In genomic region chr14:62347103-62347502, GRCm38 (mm10) we compare ENCODE assay signal across 14 mouse cellular contexts. TPM values are rescaled to one million over a fixed set of nuclear protein-coding genes. Genes with fewer than 3 reads are reported as not detected.
DNase-seq lines count a peak whose midpoint lies in the region; ATAC-seq and TF ChIP-seq lines count a peak whose summit lies in the region.
"Had no signal": no experiment of that assay in that cellular context is flagged by ENCODE, and none has a peak within 500 bp of the region (broad histone marks: within the 10 kb centered on the region; RNA-seq: fewer than 3 reads in every experiment).

No protein-coding gene starts in this region.

- TF ChIP-seq POLR2A in bone marrow, adult 2 months (IDR thresholded peaks at IDR 0.05; ENCODE audit: borderline replicate concordance, control insufficient read depth, low read depth, low read length), result no peak

- no peak overlapping the region for H3K9ac ChIP-seq in midbrain, postnatal 0 days (replicated peaks; ENCODE audit: low read length, poor library complexity, severe bottlenecking)
- H3K9ac ChIP-seq in midbrain, embryonic 14.5 days (replicated peaks; ENCODE audit: low read length), result no peak overlapping the region
- H3K9ac ChIP-seq: liver, embryonic 14.5 days had no signal

- WGBS in midbrain, postnatal 0 days, result 70% methylated on average over 7 of the region's 7 CpGs
- 87% methylated on average over 7 of the region's 7 CpGs for WGBS in midbrain, embryonic 14.5 days
- 59% methylated on average over 7 of the region's 7 CpGs for WGBS in bone marrow, adult 2 months

- H3K4me2 ChIP-seq in midbrain, postnatal 0 days (ENCODE audit: low read depth, low read length, poor library complexity, severe bottlenecking), result no peak overlapping the region
- H3K4me2 ChIP-seq in midbrain, embryonic 14.5 days (ENCODE audit: low read length), result no peak overlapping the region

- no peak for ATAC-seq in midbrain, postnatal 0 days (ENCODE audit: low FRiP score)
- ATAC-seq in midbrain, embryonic 14.5 days (ENCODE audit: low FRiP score, low TSS enrichment), result no peak

- no peak for TF ChIP-seq CTCF in midbrain, postnatal 0 days (IDR thresholded peaks at IDR 0.05)
- no peak for TF ChIP-seq CTCF in bone marrow, adult 2 months (IDR thresholded peaks at IDR 0.05; ENCODE audit: control insufficient read depth, insufficient read depth, low read length)

- no peaks in the 10 kb centered on the region for H3K27me3 ChIP-seq in midbrain, postnatal 0 days (ENCODE audit: insufficient read depth, low read length)
- no peaks in the 10 kb centered on the region for H3K27me3 ChIP-seq in midbrain, embryonic 14.5 days (ENCODE audit: control insufficient read depth, insufficient read depth, low read length)

- H3K4me3 ChIP-seq in midbrain, postnatal 0 days (ENCODE audit: low read depth, low read length), result no peak overlapping the region
- H3K4me3 ChIP-seq in midbrain, embryonic 14.5 days (replicated peaks; ENCODE audit: low read depth, low read length), result no peak overlapping the region
- no peak overlapping the region for H3K4me3 ChIP-seq in bone marrow, adult 2 months (replicated peaks; ENCODE audit: control insufficient read depth, low read depth, low read length)
- H3K4me3 ChIP-seq: embryonic facial prominence, embryonic 10.5 days had no signal

- H3K9me3 ChIP-seq in midbrain, postnatal 0 days (ENCODE audit: low read length), result no peaks in the 10 kb centered on the region
- no peaks in the 10 kb centered on the region for H3K9me3 ChIP-seq in midbrain, embryonic 14.5 days (ENCODE audit: control insufficient read depth, low read length)
- H3K9me3 ChIP-seq: embryonic facial prominence, embryonic 10.5 days had no signal

- peak; percentile 29 for DNase-seq in heart, adult 8-10 months (ENCODE audit: low spot score)
- no peak for DNase-seq in heart, postnatal 14 days
- peak; percentile 28 for DNase-seq in midbrain, postnatal 0 days (ENCODE audit: low spot score)
- DNase-seq in midbrain, embryonic 14.5 days, result no peak
- peak; percentile 43 to 47 for DNase-seq in monocyte, adult 2 months (ENCODE audit: low read depth in 1 of 2, low spot score in 2 of 2)
- no peak for DNase-seq in yolk sac, embryonic 10.5 days (ENCODE audit: low spot score)
- no peak for DNase-seq in adrenal gland, adult 8-10 months
- DNase-seq: adrenal gland, postnatal 25 days; cerebellum, adult 18-20 months; layer of hippocampus, adult 9-11 months; left cerebral cortex, postnatal 4 days had no signal

- peaks cover 8% of the 10 kb centered on the region; the same call in 1 of the 2 replicates for H3K36me3 ChIP-seq in midbrain, postnatal 0 days (ENCODE audit: insufficient read depth, low read length)
- H3K36me3 ChIP-seq in midbrain, embryonic 14.5 days (ENCODE audit: control insufficient read depth, insufficient read depth, low read length), result 0 out of 2 replicates have a peak, but pooled peaks cover 3% of the 10 kb centered on the region

- no peak overlapping the region for H3K27ac ChIP-seq in midbrain, postnatal 0 days (ENCODE audit: low read depth, low read length)
- no peak overlapping the region for H3K27ac ChIP-seq in midbrain, embryonic 14.5 days (replicated peaks; ENCODE audit: low read depth, low read length)
- peak overlapping the region; percentile 34 for H3K27ac ChIP-seq in bone marrow, adult 2 months (ENCODE audit: control insufficient read depth, insufficient read depth, low read depth, low read length, poor library complexity)
- H3K27ac ChIP-seq: embryonic facial prominence, embryonic 10.5 days; liver, embryonic 14.5 days had no signal

- no peaks in the 10 kb centered on the region for H3K4me1 ChIP-seq in midbrain, postnatal 0 days (ENCODE audit: insufficient read depth, low read length)
- no peaks in the 10 kb centered on the region for H3K4me1 ChIP-seq in midbrain, embryonic 14.5 days (ENCODE audit: control insufficient read depth, insufficient read depth, low read length)
- H3K4me1 ChIP-seq in bone marrow, adult 2 months (ENCODE audit: control insufficient read depth, insufficient read depth, low read length), result no peaks in the 10 kb centered on the region; the same call in 1 of the 2 replicates

- intact Hi-C loops in heart, postnatal 14 days (cut with DNase I), result no loop called here

RNA-seq across cellular contexts. Expression of gene Dleu7, which starts 54.3 kb away (rescaled TPM):
- under 1 TPM in 1 of 4 experiments, not detected in 3; 0.17 TPM for total RNA-seq in heart, adult 8-10 months (2022)
- under 1 TPM in 1 of 2 experiments, not detected in 1; 0.17 TPM for total RNA-seq in heart, postnatal 14 days (2021)
- total RNA-seq in midbrain, postnatal 0 days (2014; rRNA removed), result 35.0 TPM in 2 replicates
- polyA plus RNA-seq in midbrain, postnatal 0 days (2015; fragmentation: Nextera tagmentation; extraction: Ambion mirVana), result 19.3 and 19.7 TPM in 2 replicates
- 11.8 and 13.7 TPM in 2 replicates for polyA plus RNA-seq in midbrain, embryonic 14.5 days (2014; fragmentation: Nextera tagmentation; extraction: Ambion mirVana)
- polyA plus RNA-seq in bone marrow, adult 2 months (2011; ENCODE audit: insufficient read depth, insufficient read length, low replicate concordance, missing spikeins), result not detected in 2 replicates
- total RNA-seq in adrenal gland, adult 8-10 months (2022), result under 1 TPM in 1 of 4 experiments, not detected in 3; 0.37 TPM
- total RNA-seq: adrenal gland, postnatal 25 days had no signal

RNA-seq across cellular contexts. Expression of gene Rnaseh2b, which starts 54.7 kb away (rescaled TPM):
- total RNA-seq in heart, adult 8-10 months (2022), result 10 to 100 TPM in 3 of 4 experiments, 1 to 10 TPM in 1; 9.8 to 13.4 (median 11.0) TPM
- total RNA-seq in heart, postnatal 14 days (2021), result 10 to 100 TPM; 10.3 to 13.0 TPM
- total RNA-seq in midbrain, postnatal 0 days (2014; rRNA removed), result 17.7 and 24.1 TPM in 2 replicates
- 29.8 and 32.8 TPM in 2 replicates for polyA plus RNA-seq in midbrain, postnatal 0 days (2015; fragmentation: Nextera tagmentation; extraction: Ambion mirVana)
- polyA plus RNA-seq in midbrain, embryonic 14.5 days (2014; fragmentation: Nextera tagmentation; extraction: Ambion mirVana), result 38.5 and 38.6 TPM in 2 replicates
- 57.3 and 70.0 TPM in 2 replicates for polyA plus RNA-seq in bone marrow, adult 2 months (2011; ENCODE audit: insufficient read depth, insufficient read length, low replicate concordance, missing spikeins)
- 10 to 100 TPM; 16.6 to 17.8 (median 17.4) TPM for total RNA-seq in adrenal gland, adult 8-10 months (2022)

Comparison
In these comparisons a context has a peak if more than half of its experiments do, and no peak if none do; other contexts are left out.
1. DNase-seq: peak in heart, adult 8-10 months (single experiment), midbrain, postnatal 0 days (single experiment) and monocyte, adult 2 months (2 of 2); none in heart, postnatal 14 days (0 of 2), midbrain, embryonic 14.5 days (single experiment), yolk sac, embryonic 10.5 days (single experiment) and adrenal gland, adult 8-10 months (single experiment).
2. RNA of gene Dleu7, which starts 54.3 kb away (total RNA-seq): 35.0 TPM in midbrain, postnatal 0 days; 0.17 TPM in heart, postnatal 14 days, 0.37 TPM in adrenal gland, adult 8-10 months and 0.17 TPM in heart, adult 8-10 months; every median in the first group is over 10 times any median in the second.